Mouse (Mus musculus) lung, postnatal 0 days (tissue): ENCODE results near the gene Adam22.
A peak's percentile ranks its signal among the peaks of the same experiment; 100 is the strongest.

ENCODE experiments used
- CTCF ChIP-seq: IDR thresholded peaks from 2 replicates; pipeline ENCODE4 v1.5.1; 2016; ENCODE audit warnings: antibody characterized with exemption, mild to moderate bottlenecking
- EP300 ChIP-seq: IDR thresholded peaks from 2 replicates; pipeline ENCODE4 v1.6.1; 2016; ENCODE audit warnings: antibody characterized with exemption, mild to moderate bottlenecking, control low read depth

GRCm38 (mm10) chr5:8362361-8362760, 5.6 kb downstream of the Adam22 start:
- TF ChIP-seq CTCF, result peak; percentile 50
- no peak for TF ChIP-seq EP300
